16 mouse cellular contexts compared by ENCODE assay signal in the genomic region with DNA sequence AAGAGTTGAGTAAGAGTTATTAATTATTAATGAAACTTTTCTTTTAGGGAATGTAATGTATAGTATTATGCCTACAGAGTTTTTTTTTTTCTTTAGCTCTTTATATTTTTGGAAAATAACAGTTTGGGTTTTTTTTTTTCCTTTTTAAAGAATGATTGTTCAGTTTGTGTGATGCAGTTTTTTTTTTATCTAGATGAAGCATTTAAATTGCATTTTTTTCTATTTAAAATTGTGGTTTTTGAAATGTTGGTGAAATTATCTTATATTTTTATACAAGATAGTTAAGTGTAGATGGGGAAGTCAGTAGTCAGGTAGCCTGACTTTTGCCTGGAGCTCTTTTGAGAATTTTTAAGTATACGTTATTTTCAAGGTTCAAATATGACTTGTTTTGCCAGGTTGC.
"Had no signal": no experiment of that assay in that cellular context is flagged by ENCODE, and none has a peak within 500 bp of the region (broad histone marks: within the 10 kb centered on the region; RNA-seq: fewer than 3 reads in every experiment).

No protein-coding gene starts in this region.

- H3K9ac ChIP-seq: neural tube, embryonic 13.5 days; neural tube, embryonic 15.5 days; stomach, embryonic 15.5 days had no signal

- H3K9me3 ChIP-seq: neural tube, embryonic 13.5 days; neural tube, embryonic 15.5 days; stomach, embryonic 15.5 days had no signal

- H3K27ac ChIP-seq: neural tube, embryonic 13.5 days; neural tube, embryonic 15.5 days; stomach, embryonic 15.5 days; stomach, postnatal 0 days had no signal

- H3K4me1 ChIP-seq: neural tube, embryonic 13.5 days; neural tube, embryonic 15.5 days; stomach, embryonic 15.5 days had no signal

- H3K27me3 ChIP-seq: neural tube, embryonic 13.5 days; neural tube, embryonic 15.5 days; stomach, embryonic 15.5 days had no signal

- DNase-seq: retina, postnatal 1 day; right cerebral cortex, adult 18-20 months; right cerebral cortex, postnatal 14 days; right cerebral cortex, postnatal 25 days; right cerebral cortex, postnatal 4 days; spleen, adult 18-20 months; thymus, adult 18-20 months; thymus, adult 2 months; thymus, postnatal 14 days; thymus, postnatal 25 days; thymus, postnatal 36 days; thymus, postnatal 4 days had no signal

- H3K4me3 ChIP-seq: neural tube, embryonic 13.5 days; neural tube, embryonic 15.5 days; stomach, embryonic 15.5 days had no signal
